Mouse (Mus musculus) adipose tissue, adult 10 weeks (tissue): Measurements from ENCODE around the gene Ifit1bl2. TPM values are rescaled to one million over a fixed set of nuclear protein-coding genes. Genes with fewer than 3 reads are reported as not detected.

Source experiments
- polyA plus RNA-seq: library from polyadenylated mRNA; stranded (reverse); fragments of 350-450 nt; fragmentation: Illumina TruSeq; extraction: RNeasy Lipid Tissue Mini Kit (QIAGEN cat#74804); gene quantifications from one replicate; pipeline ENCODE4 v1.2.3, GENCODE M21; 2014; ENCODE audit warnings: low read depth, low replicate concordance

The Ifit1bl2 gene
- polyA plus RNA-seq: 0.14 TPM

DNA sequence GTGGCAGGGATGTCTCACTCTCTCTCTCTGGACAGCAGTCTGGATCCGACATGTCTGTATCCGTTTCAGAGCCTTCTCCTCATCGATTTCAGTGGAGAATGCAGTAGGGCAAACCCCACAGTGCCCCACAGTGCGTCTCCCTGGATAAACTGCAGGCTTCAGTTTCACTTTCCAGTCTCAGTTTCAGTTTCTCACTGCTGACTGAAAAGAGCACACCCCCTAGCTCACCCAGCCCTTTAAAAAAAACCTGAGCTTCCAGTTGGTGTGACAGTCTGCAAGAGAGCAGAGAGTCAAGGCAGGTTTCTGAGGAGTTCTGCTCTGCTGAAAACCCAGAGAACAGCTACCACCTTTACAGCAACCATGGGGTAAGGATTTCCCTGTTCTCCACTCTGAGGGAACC, at the start of gene Ifit1bl2, which contains the start of gene Ifit1:
Gene Ifit1bl2, minus strand, starts transcription at position 121 of the 400 bp plus-strand sequence.
Gene Ifit1, plus strand, starts transcription at position 249 of the 400 bp plus-strand sequence.

DNA sequence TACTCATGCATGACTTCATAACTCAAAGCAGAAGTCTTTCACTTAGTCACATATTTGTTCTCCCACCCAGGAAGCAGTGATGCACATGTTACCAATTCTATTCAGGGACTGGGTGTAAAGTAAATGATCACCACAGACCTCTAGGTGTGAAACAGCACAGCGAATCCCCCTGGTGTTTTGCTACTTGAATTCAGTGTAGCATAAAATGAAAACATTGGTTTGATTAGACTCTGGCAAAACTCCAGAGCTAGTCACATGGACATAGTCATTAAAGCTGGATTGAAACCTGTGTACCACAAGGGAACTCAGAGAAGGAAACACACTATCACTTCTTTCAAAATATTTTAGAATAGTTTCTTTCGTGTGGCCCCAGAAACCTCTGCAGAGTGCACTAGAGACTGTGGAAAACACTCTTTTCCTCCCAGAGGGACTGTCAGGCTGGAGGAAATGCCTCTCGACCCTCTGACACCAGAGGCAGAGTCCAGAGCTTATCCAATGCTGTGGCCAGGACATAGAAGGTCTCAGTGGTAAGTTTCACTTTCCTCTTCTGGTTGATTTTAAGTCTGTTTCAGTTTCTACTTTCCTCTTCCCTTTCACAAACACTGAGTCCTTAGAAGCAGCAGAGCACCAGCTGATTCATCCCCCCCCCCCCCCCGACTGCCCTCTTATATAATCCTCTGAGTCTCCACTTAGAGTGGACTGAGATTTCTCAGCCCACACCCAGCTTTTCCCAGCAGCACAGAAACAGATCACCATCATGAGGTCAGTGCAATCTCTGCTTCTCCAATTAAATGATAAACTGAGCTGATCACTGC, 33.1 kb downstream of the Ifit1bl2 start, which contains the start of gene Ifit3b:
Gene Ifit3b, plus strand, starts transcription at position 734 of the 815 bp plus-strand sequence.

GRCm38 (mm10) chr19:34601888-34602287, 38.7 kb downstream of the Ifit1bl2 start, which contains the start of gene Ifit1bl1:
TSS of gene Ifit1bl1 (minus strand) at chr19:34601956.

GRCm38 (mm10) chr19:34583126-34583766, 57.3 kb downstream of the Ifit1bl2 start, which contains the start of gene Ifit3:
TSS of gene Ifit3 (plus strand) at chr19:34583531.

Other genes starting within 250 kb of the Ifit1bl2 start
- 13.3 TPM for gene Ch25h, start 165.6 kb downstream of the Ifit1bl2 start, polyA plus RNA-seq
- 36.0 TPM for gene Lipa, start 113.3 kb downstream of the Ifit1bl2 start, polyA plus RNA-seq
- 5.4 TPM for gene Ifit2, start 90.0 kb downstream of the Ifit1bl2 start, polyA plus RNA-seq
- gene Ifit3, start 57.2 kb downstream of the Ifit1bl2 start, polyA plus RNA-seq: 16.3 TPM
- gene Ifit1bl1, start 38.8 kb downstream of the Ifit1bl2 start, polyA plus RNA-seq: 0.36 TPM
- gene Ifit3b, start 32.8 kb downstream of the Ifit1bl2 start, polyA plus RNA-seq: 4.2 TPM
- 4.4 TPM for gene Ifit1, start 128 bp upstream of the Ifit1bl2 start, polyA plus RNA-seq
- gene Slc16a12, start 106.5 kb upstream of the Ifit1bl2 start, polyA plus RNA-seq: 11.9 TPM
- 26.4 TPM for gene Pank1, start 238.7 kb upstream of the Ifit1bl2 start, polyA plus RNA-seq